Mouse (Mus musculus): ENCODE measurements around the gene Idh2.

Gene Idh2

DNA sequence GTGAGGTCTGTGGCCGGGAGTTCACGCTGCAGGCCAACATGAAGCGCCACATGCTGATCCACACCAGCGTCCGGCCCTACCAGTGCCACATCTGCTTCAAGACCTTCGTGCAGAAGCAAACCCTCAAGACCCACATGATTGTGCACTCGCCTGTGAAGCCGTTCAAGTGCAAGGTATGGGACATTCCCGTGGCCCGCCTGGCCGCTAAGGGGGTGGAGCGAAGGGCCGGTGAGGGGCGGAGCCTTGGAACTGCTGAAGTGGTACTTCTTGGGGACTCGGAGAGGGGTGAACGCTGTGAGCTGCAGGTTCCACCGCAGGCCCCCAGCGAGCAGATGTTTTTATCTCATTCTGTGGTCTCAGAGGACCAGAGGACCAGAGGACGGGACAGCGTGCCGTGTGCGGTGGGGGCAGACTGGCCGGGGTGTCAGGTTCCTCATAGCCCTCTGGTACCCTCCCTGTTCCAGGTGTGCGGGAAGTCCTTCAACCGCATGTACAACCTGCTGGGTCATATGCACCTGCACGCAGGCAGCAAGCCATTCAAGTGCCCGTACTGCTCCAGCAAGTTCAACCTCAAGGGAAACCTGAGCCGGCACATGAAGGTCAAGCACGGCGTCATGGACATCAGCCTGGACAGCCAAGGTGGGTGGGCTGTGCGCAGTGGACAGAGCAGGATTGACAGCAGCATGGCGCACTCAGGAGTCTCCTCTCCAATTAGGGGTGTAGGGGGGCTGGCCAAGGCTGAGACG is 29.0 kb downstream of the Idh2 start:
- no peak for DNase-seq (ENCODE audit: low read depth)

DNA sequence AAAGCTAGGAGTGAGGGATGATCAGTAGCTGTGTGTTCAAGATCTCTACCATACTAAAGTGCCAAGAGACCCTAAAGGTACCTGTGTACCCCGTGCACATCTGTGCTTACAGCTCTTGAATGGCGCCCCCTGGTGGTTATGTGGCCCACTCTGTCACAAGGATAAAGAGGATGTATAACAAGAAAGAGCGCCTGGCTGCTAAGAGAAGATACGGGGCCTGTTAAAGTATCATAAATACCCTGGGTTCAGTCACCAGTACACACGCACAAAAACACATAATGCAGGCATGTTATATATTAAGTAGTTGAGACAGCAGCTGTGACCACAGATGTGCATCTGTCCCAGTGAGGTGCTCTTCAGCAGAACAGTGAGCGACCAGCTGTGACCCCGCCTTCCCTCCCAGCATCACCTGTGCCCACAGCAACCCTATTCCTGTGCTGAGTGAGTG is 30.7 kb downstream of the Idh2 start:
- DNase-seq (ENCODE audit: low read depth): peak; percentile 80

GRCm38 (mm10) chr7:80081586-80082554 is 33.3 kb downstream of the Idh2 start:
- no peak for DNase-seq (ENCODE audit: low read depth)

DNA sequence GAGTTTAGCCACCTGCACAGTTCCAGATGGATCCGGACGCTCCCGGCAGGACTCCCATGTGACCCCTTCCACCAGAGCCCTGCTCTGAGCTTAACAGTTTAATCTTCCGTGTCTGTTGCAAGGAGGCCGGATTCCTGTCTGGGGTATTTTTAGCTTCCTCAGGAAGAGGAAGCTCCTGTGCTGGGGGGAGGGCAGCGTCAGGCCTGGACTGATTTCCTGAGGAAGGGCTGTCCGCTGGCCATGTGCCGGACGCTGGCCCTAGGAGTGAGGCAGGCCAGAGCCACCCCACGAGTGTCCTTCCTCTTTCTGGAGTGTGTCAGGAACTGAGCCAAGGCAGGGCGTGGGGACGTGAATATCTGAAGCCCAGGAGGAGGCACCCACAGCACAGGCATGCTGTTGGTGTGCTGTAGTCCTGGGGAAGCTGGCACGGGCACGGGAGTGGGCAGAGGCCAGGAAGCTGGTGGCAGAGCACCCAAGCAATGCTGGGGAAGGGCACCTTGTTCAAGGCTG is 36.3 kb downstream of the Idh2 start:
- DNase-seq (ENCODE audit: low read depth): no peak

DNA sequence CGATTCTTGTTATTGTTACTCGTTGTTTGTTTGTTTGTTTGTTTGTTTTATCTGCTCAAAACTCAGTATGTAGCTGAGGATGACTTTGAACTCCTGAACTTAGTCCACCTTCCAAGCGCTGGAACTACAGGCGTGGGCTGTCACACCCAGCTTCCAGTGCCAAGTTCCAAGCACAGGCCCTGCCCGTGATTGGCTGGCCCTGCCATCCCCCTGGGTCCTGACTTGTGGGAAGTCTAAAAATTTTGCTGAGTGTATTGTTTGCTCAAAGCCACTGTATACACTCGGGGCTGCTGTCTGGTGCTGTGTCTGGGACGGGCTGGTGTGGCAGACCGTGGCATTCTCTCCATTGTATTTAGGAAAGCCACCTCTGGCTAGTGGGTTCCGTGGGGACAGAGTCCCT is 37.4 kb downstream of the Idh2 start:
- no peak for DNase-seq (ENCODE audit: low read depth)

- no peak for DNase-seq (ENCODE audit: low read depth)
Observed at GRCm38 (mm10) chr7:80076961-80077716, 38.1 kb downstream of the Idh2 start.

DNA sequence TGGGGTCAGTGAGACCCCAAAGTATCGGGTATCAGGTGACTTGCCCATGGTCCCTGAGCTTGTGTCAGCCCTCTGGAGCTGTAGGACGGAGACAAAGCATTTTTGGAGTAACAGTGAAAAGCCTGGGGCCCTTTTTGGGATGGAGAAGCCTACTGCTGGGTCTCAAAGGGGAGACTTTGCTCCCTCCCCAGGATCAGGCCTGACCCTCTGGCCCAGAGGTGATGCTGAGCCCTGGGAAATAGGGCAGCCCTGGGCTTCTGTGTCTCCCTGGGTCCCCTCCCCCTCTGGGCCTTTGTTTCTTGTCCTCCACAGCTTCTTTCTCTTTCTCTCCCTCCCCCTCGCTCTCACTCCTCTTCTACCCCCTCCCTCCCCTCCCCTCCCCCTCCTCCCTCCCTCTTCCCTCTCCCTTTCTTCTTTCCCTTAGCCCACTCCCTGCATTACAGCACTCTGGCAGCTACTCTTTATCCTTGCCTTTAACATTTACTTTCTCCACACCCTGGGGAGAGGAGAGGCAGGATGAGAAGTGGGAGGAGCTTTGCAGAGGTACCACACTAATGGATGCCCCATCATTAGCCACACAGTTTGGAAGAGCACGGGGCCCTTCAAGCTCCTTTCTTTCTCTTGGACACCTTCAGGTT is 39.1 kb downstream of the Idh2 start:
- DNase-seq (ENCODE audit: low read depth): no peak

DNA sequence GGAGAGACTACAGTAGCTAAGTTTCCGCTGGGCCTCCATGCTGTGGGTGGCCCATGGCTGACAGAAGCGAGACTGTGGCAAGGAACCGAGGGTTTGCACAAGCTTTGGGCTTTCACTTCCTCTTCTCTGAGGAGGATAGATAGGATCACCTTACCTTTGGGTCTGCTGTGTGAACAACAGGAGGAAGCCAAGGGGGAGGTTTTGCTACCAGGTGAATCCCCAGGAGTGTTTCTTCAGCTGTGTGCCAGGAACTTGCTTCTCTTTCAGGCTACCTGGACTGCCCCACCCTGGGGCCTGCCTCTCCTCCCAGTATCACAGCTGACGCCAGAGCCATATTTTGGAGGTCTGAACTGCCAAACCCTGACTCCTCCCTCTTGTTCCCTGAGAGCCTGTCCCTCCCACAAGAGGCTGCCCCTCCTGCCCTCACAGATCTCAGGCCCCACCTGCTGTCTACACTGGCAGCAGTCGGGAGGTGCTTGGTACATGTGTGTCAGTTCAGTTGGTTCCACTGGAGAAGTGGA is 40.2 kb downstream of the Idh2 start:
- no peak for DNase-seq (ENCODE audit: low read depth)

- DNase-seq (ENCODE audit: low read depth): no peak
Observed at GRCm38 (mm10) chr7:80073506-80073905, 41.7 kb downstream of the Idh2 start.

DNA sequence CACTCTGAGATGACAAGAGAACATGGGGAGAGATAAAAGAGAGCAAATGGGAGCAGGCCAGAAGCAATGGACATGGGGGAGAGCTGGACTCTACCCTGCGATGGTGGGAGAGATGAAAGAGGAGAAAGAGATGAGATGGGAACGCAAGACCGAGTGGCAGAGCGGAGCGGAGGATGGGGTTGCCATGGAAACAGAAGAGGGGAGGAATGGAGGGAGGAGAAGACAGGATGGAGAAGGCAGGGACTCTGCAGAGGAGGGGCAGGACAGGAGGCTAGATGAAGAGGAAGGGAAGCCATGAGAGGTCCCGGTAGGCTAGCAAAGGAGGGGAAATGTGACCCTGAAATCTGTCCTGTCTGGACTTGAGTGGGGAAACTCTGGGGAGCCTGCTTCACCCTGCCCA is 42.9 kb downstream of the Idh2 start:
- DNase-seq (ENCODE audit: low read depth): no peak

DNA sequence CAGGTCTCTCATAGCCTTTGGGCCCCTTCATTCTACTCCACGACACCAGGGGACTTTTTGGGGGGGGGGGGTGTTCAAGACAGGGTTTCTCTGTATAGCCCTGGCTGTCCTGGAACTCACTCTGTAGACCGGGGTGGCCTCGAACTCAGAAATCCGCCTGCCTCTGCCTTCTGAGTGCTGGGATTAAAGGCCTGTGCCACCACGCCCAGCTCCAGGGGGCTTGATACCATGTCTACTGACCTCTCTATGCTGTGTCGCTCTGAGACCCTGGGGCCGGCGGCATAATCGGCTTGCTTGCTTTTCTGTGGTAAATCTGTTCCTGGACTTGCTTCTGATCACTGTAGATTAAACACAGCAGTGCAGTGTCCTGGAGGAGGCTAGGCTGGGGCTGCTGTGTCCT is 44.0 kb downstream of the Idh2 start:
- DNase-seq (ENCODE audit: low read depth): no peak

- no peak for DNase-seq (ENCODE audit: low read depth)
Observed at GRCm38 (mm10) chr7:80069615-80070327, 45.4 kb downstream of the Idh2 start.

DNA sequence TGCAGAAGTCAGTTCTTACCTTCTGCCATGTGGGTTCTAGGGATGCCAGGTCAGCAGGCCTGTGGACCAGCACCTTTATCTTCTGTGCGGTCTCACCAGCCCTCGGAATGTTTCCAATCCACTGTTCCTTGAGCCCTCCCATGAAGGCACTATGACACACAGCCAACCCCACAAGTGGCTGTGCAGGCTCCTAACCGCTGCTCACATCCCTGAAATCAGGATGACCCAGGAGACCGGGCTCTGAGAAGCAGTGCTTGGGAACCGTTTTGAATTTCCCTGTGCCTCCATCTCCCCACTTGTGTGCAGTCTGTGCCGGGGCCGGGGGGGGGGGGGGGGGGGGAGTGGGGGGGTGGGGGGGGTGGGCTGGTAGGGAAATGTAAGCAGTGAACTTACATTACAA is 46.9 kb downstream of the Idh2 start:
- DNase-seq (ENCODE audit: low read depth): no peak

- DNase-seq (ENCODE audit: low read depth): no peak
Observed at GRCm38 (mm10) chr7:80066675-80067455, 48.3 kb downstream of the Idh2 start.

DNA sequence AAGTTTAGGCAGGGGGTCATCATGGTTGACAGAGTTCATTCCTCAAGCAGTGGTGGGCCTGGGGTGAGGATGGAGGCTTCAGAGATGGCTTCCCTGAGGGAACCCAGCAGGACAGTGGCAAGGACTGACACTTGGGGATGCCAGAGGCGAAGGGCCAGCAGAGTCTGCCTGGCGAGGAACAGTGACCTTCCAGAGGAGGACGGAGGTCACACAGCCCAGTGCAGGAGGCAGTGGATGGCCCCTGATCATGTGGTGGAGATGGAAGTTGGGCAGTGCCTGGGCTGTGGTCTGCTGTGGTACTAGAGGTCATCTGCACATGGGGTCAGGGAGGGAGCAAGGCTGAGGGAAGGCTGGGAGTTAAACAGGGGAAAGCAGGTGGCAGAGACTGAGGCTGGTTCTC is 49.9 kb downstream of the Idh2 start:
- no peak for DNase-seq (ENCODE audit: low read depth)

- DNase-seq (ENCODE audit: low read depth): no peak
Observed at GRCm38 (mm10) chr7:80063902-80064736, 51.1 kb downstream of the Idh2 start.

DNA sequence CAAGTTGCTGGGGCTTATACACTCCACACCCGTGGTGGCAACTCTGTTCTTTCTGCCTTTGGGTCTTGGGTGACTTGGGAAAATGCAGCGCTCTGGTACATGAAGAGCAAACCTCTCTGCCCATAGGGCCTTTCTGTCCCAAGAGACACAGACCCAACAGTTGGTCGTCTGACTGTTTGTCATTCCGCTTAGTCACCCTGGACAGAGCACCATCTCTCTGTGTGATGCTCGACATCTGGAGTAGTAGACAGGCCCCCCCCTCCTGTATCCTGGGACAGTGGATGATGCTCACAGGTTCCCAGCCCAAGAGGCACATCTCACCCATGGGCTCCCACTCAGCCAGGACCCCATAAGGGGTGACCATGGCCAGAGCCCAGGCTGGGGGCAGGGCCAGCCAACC is 51.9 kb downstream of the Idh2 start:
- DNase-seq (ENCODE audit: low read depth): no peak

DNA sequence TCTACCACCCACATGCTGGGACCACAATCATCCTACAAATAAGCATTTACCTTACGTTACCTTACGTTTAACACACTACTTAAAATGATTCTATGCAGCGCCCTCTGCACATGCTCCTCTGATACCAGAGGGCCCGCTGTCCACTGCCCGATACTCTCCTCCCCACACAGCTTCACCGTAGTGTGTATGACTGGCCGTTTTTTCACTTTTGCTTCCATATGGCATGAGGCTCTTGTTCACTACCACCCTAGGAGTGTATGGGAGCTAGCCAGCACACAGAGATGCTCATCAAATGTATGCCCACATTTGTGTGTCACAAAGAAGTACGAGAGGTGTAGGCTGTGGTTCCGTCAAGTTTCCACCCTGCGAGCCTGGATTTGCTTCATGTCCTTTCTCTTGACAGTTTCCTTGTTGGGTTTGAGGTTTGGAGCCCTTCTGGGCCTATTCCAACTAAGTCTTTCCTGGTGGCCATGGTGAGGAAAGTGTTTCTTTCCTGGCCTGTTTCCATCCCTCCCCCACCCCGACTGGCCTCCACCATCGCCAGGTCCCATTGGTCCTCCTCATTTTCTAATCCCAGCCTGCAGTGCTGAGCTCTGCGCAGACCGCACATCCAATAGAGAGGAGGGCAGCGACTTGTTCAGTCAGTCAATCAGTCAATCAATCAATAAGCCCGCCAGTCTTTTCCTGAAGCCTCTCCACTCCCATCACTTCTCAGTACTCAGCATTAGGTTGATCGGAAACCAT is 52.9 kb downstream of the Idh2 start:
- DNase-seq (ENCODE audit: low read depth): no peak

Data from NIH3T3 (cell line).